Mouse (Mus musculus): Measurements from ENCODE around the gene Gm14418. TPM values are rescaled to one million over a fixed set of nuclear protein-coding genes. Genes with fewer than 3 reads are reported as not detected.
A peak's percentile ranks its signal among the peaks of the same experiment; 100 is the strongest.
"Not testable (repeated sequence)": the region's sequence is repeated elsewhere in the genome, so short reads cannot be mapped to it uniquely, and the experiment has no call there.

Gm14418 gene
- polyA plus RNA-seq (2015; fragmentation: Nextera tagmentation; extraction: Ambion mirVana) = 0.90 and 1.5 TPM in 2 replicates

DNA sequence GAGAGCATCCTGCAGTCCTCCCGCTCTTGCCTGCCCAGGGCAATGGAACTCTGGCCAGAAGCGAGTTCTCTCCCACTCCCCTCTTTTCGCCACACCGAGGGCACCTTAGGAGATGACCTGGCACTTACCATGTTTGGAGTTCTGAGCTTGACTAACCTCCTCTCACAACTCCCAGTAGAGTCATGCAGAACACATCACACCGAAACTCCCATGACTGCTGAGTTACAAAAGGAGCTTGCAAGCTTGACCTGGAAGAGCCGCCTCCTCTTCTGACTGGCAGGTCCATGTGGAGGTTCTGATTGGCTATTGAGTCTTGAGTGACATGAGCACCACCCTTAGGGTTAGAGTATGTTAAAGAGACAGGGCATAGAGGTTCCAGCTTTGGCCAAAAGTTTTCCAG is at the start of gene Gm14418:
TSS of gene Gm14418 (minus strand) at position 225 of the 400 bp plus-strand sequence.
- ATAC-seq (ENCODE audit: low read depth); H3K27me3 ChIP-seq (ENCODE audit: control insufficient read depth, insufficient read depth, low read depth, low read length); H3K9ac ChIP-seq (ENCODE audit: low read depth, low read length); H3K9me3 ChIP-seq (replicated peaks; ENCODE audit: control insufficient read depth, low read length); H3K4me1 ChIP-seq (ENCODE audit: control insufficient read depth, low read depth, low read length); H3K27ac ChIP-seq (ENCODE audit: low read length); H3K36me3 ChIP-seq (ENCODE audit: control insufficient read depth, insufficient read depth): not testable (repeated sequence)
- WGBS (ENCODE audit: insufficient replicate concordance) = 27% methylated on average over 6 of the region's 6 CpGs
- Histone ChIP-seq H3K4me3 (ENCODE audit: low read depth, low read length) (peak within 1 kb of the TSS; percentile 26; the same call in 1 of the 2 replicates), H3K4me2 (ENCODE audit: low read depth, low read length) (peak within 1 kb of the TSS; percentile 17; the same call in 1 of the 2 replicates)

Other genes starting within 250 kb of the Gm14418 start
- 3.4 and 3.6 TPM in 2 replicates for gene Gm14410, start 191.9 kb downstream of the Gm14418 start, polyA plus RNA-seq (2015; fragmentation: Nextera tagmentation; extraction: Ambion mirVana)
- not detected in 2 replicates for gene Gm14409, start 131.3 kb downstream of the Gm14418 start, polyA plus RNA-seq (2015; fragmentation: Nextera tagmentation; extraction: Ambion mirVana)
- gene Gm14412, start 74.0 kb downstream of the Gm14418 start, polyA plus RNA-seq (2015; fragmentation: Nextera tagmentation; extraction: Ambion mirVana) = 0.08 TPM in 1 of 2 replicates, not detected in the other
- gene Zfp970, start 66.4 kb upstream of the Gm14418 start, polyA plus RNA-seq (2015; fragmentation: Nextera tagmentation; extraction: Ambion mirVana) = 3.5 TPM in 2 replicates
- gene Gm14403, start 99.9 kb upstream of the Gm14418 start, polyA plus RNA-seq (2015; fragmentation: Nextera tagmentation; extraction: Ambion mirVana) = 2.1 and 2.9 TPM in 2 replicates
- not detected in 2 replicates for gene Gm14406, start 179.9 kb upstream of the Gm14418 start, polyA plus RNA-seq (2015; fragmentation: Nextera tagmentation; extraction: Ambion mirVana)

All from liver, embryonic 16.5 days (tissue).